Mouse (Mus musculus) granulocyte monocyte progenitor cell, adult 5-6 weeks (primary cell): ENCODE results near the gene Meltf. TPM values are rescaled to one million over a fixed set of nuclear protein-coding genes. Genes with fewer than 3 reads are reported as not detected.

Experiments used
- ATAC-seq: replicated peaks from 2 replicates; pipeline ENCODE4 v1.8.0; 2016; ENCODE audit warnings: mild to moderate bottlenecking, moderate TSS enrichment, inconsistent platforms; ENCODE audit not compliant: poor library complexity, severe bottlenecking
- total RNA-seq, 2 experiments: library from RNA; stranded (forward) in 1 of 2; stranded (reverse) in 1 of 2; fragments of 200-712, 200-1000 nt in 1 of 2; fragments of >200 nt in 1 of 2; fragmentation: Nextera tagmentation in 1 of 2; gene quantifications; 2 replicates each; pipeline ENCODE4 v1.2.3; 2014 to 2017

Gene Meltf
- total RNA-seq (2014; fragmentation: Nextera tagmentation) (0.17 TPM in 1 of 2 replicates, not detected in the other), total RNA-seq (2017) (not detected in 2 replicates)

- ATAC-seq = peak; percentile 92
Measured at GRCm38 (mm10) chr16:31878573-31879257, at the start of gene Meltf. Gene Meltf (plus strand): TSS chr16:31878810.

- no peak for ATAC-seq
Measured at GRCm38 (mm10) chr16:31830726-31831125, 47.9 kb upstream of the Meltf start.

GRCm38 (mm10) chr16:31832630-31833422, 45.8 kb upstream of the Meltf start:
- ATAC-seq = no peak

- no peak for ATAC-seq
Measured at GRCm38 (mm10) chr16:31834011-31834584, 44.5 kb upstream of the Meltf start.

GRCm38 (mm10) chr16:31834662-31835318, 43.8 kb upstream of the Meltf start:
- ATAC-seq = no peak

GRCm38 (mm10) chr16:31837362-31837761, 41.2 kb upstream of the Meltf start:
- ATAC-seq = no peak

GRCm38 (mm10) chr16:31844246-31844645, 34.4 kb upstream of the Meltf start:
- no peak for ATAC-seq

- ATAC-seq = no peak
Measured at GRCm38 (mm10) chr16:31846763-31847162, 31.8 kb upstream of the Meltf start.

- no peak for ATAC-seq
Measured at GRCm38 (mm10) chr16:31863920-31864319, 14.7 kb upstream of the Meltf start.

GRCm38 (mm10) chr16:31865242-31865641, 13.4 kb upstream of the Meltf start:
- no peak for ATAC-seq

GRCm38 (mm10) chr16:31866911-31867310, 11.7 kb upstream of the Meltf start:
- no peak for ATAC-seq

- ATAC-seq = no peak
Measured at GRCm38 (mm10) chr16:31867736-31868135, 10.9 kb upstream of the Meltf start.

GRCm38 (mm10) chr16:31873721-31874120, 4.9 kb upstream of the Meltf start:
- ATAC-seq = no peak

GRCm38 (mm10) chr16:31875391-31875790, 3.2 kb upstream of the Meltf start:
- ATAC-seq = no peak

- no peak for ATAC-seq
Measured at GRCm38 (mm10) chr16:31876386-31876785, 2.2 kb upstream of the Meltf start.

GRCm38 (mm10) chr16:31878052-31878451, 558 bp upstream of the Meltf start:
- no peak for ATAC-seq

GRCm38 (mm10) chr16:31880146-31880840, 1.7 kb downstream of the Meltf start:
- ATAC-seq = no peak

GRCm38 (mm10) chr16:31882381-31882908, 3.8 kb downstream of the Meltf start:
- ATAC-seq = no peak

GRCm38 (mm10) chr16:31883302-31883701, 4.7 kb downstream of the Meltf start:
- ATAC-seq = no peak

GRCm38 (mm10) chr16:31883902-31884301, 5.3 kb downstream of the Meltf start:
- ATAC-seq = no peak
